Comparison of ENCODE assay signal across 19 mouse cellular contexts in genomic region chr17:78968500-78968899, GRCm38 (mm10).
"Had no signal": no experiment of that assay in that cellular context is flagged by ENCODE, and none has a peak within 500 bp of the region (broad histone marks: within the 10 kb centered on the region; RNA-seq: fewer than 3 reads in every experiment).

No protein-coding gene starts in this region.

- H3K27ac ChIP-seq: liver, embryonic 15.5 days; lung, embryonic 15.5 days; macrophage; midbrain, embryonic 12.5 days; neural tube, embryonic 12.5 days; stomach, embryonic 15.5 days; stomach, postnatal 0 days had no signal

- H3K4me3 ChIP-seq: liver, embryonic 15.5 days; lung, embryonic 15.5 days; megakaryocyte, embryonic 14.5 days; midbrain, embryonic 12.5 days; neural tube, embryonic 12.5 days; stomach, embryonic 15.5 days had no signal

- H3K9ac ChIP-seq: liver, embryonic 15.5 days; liver, postnatal 0 days; lung, embryonic 15.5 days; midbrain, embryonic 12.5 days; neural tube, embryonic 12.5 days; stomach, embryonic 15.5 days had no signal

- ATAC-seq: liver, postnatal 0 days; lung, postnatal 0 days; midbrain, embryonic 16.5 days had no signal

- H3K9me3 ChIP-seq: liver, embryonic 15.5 days; lung, embryonic 15.5 days; megakaryocyte, embryonic 14.5 days; midbrain, embryonic 12.5 days; neural tube, embryonic 12.5 days; stomach, embryonic 15.5 days had no signal

- DNase-seq: liver, postnatal 0 days; lung, adult 2 months; lung, postnatal 14 days; lung, postnatal 36 days; midbrain, embryonic 14.5 days; right cerebral cortex, postnatal 14 days; thymus, adult 2 months; thymus, postnatal 25 days; thymus, postnatal 4 days had no signal

- H3K4me1 ChIP-seq: liver, embryonic 15.5 days; megakaryocyte, embryonic 14.5 days; midbrain, embryonic 12.5 days; neural tube, embryonic 12.5 days; stomach, embryonic 15.5 days had no signal

- H3K27me3 ChIP-seq: liver, embryonic 15.5 days; lung, embryonic 15.5 days; megakaryocyte, embryonic 14.5 days; midbrain, embryonic 12.5 days; neural tube, embryonic 12.5 days; stomach, embryonic 15.5 days had no signal

- H3K4me2 ChIP-seq: liver, embryonic 15.5 days; lung, embryonic 15.5 days; midbrain, embryonic 12.5 days; neural tube, embryonic 12.5 days; stomach, embryonic 15.5 days had no signal
